Mouse (Mus musculus): ENCODE measurements around the gene Ugp2.
A peak's percentile ranks its signal among the peaks of the same experiment; 100 is the strongest.

Ugp2 gene

GRCm38 (mm10) chr11:21371122-21371806, at the start of gene Ugp2:
TSS of gene Ugp2 (minus strand) at chr11:21371201.
- DNase-seq (ENCODE audit: low spot score): peak; percentile 97

DNA sequence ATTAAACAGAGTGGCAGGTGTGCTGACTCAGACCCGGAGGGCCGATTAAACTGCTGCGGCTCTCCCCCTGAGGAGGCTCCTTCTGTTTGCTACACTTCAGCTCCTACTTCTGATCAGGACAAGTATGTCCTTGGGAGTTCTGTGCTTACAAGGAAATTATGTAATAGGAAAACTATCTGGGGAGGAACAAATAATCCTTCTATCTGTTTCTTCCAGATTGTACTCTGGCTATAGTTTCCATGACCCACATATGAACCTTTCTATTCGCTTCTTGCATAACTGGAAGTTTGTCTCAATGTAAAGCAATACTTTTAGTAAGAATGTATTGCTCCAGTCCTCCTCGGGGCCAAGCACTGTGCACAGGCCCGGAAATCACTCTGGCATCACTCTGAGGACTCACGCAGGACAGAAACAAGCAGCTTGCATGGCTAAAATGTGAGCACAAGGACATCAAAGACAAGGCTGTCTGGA, 43.9 kb upstream of the Ugp2 start:
- DNase-seq (ENCODE audit: low spot score): peak; percentile 65

DNA sequence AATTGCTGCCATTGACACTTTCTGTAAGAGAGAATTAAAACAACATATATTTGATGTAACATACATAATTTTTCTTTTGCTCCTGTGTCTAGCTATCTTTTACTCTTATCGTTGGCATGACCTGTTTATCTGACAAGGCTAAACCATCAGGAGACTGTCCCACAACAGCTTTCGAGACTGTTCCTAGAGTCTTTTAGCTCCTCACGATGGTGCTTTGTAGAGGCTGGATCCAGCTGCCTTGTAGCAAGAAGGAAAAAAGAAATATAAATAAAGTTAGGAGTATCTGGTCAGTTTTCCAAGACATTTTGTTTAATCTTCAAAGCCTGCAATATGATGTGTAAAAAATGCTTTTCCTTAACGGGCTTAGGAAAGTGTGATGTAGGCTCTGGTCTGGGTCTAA, 35.7 kb upstream of the Ugp2 start:
- DNase-seq (ENCODE audit: low spot score): no peak

- DNase-seq (ENCODE audit: low spot score): no peak
Measured at GRCm38 (mm10) chr11:21406141-21406540, 35.1 kb upstream of the Ugp2 start.

GRCm38 (mm10) chr11:21403877-21404276, 32.9 kb upstream of the Ugp2 start:
- no peak for DNase-seq (ENCODE audit: low spot score)

DNA sequence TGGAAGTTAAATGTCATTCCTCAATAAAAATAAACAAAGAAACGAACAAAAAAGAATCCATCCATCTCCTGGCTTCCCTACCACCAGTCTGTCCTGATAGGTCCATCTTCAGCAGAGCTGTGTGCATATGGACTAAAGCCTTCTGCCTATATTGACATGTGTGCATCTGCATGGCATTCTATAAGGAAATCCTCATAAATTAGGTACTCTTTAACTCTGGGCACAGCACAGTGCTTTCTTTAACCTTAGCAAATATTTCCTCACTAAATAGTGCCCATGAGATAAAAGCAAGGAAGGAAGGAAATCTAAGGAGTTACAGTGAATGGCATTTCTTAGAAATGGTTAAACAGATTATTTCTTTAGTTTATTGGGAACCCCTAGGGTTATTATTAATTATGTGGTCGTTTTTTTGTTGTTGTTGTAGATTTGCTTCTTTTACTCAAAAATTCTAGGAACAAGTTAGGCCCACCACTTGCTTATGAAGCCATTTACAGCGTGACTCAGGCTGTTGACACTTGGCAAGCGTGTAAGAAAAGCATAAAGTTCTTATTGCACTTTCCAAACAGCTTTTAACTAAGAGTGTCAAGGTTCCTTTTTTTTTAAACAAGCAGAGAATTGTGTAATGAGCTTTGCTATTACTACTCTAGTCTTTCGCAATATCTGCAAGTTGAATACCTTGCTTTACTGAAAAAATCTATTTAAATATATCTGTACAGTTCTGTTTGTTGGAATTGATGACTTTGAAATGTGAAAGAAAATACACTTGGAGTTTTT, 31.7 kb upstream of the Ugp2 start:
- DNase-seq (ENCODE audit: low spot score): peak; percentile 66

DNA sequence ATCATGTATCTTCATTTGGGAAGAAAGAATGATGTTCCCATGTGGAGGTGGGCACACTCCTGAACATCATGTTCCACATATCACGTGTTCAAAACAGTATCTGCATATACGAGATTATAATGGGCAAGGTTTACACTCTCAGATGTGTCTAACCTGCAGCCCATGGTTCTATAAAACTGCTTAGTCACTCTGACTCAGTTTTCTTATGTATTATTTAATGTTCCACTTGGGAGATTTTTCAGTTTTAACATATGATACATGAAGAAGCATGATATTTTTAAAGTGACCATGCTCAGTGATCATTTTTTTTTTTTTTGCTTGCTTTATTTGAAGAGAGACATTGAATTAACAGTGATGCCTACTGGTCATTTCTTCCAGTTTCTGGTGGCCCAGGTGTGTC, 30.2 kb upstream of the Ugp2 start:
- DNase-seq (ENCODE audit: low spot score): no peak

DNA sequence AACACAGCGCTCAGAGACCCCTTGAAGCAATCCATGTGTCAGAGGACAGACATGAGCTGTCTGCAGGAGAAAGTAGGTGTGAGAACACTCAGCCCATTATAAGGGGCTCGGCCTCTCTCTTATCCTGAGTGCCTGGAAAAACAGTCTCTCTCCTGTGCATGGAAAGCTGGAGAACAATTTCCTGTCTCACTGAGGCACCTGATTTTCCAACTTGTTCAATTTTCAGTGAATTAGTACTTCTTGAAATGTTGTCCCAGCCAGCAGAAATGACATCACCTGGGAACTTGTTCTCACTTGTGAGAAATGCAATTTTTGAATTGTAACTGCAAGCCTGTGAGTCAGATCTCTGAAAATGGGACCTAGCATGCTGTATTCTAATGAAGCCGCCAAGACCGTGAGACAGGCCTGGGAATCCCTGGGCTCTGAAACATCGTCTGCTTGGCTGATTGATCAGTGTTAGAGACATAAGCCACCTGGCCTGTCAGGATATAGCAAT, 28.2 kb upstream of the Ugp2 start:
- DNase-seq (ENCODE audit: low spot score): peak; percentile 58

DNA sequence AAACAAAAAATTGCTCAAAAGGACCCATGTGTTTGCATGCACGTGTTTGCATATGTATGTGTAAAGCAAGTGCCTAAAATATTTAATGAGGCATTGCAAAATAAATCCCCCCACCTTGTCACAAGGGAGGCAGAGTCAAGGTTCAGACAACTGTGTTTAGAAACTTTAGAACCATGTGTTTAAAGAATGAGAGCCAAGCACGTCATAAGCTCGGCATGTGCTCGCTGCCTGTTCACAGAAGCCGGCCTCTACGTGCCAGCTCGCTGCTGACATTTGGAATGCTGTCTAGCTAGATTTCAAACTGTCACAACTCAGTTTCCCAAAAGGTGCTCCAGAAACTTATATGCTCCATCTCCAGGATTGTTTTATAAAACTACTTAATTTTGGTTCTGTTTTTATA, 27.5 kb upstream of the Ugp2 start:
- DNase-seq (ENCODE audit: low spot score): peak; percentile 74

DNA sequence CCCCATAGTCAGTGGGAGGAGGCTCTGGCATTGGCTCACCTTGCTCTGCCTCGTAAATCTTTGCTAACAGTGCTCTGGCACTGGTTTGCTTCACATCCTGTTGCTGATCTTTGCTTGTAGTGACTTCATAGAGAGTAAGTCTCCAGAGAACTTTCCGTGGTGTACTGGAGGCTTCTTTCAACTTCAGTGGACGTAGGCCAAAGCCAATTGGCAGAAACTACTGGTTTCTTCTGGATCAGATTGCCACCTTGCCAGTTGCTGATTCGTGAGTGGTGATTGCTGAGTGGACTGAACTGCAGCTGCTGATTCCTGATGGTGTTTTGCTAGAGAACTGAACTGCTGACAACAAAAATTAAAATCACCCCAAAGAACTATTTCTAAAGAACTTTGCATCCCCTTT, 15.8 kb upstream of the Ugp2 start:
- no peak for DNase-seq (ENCODE audit: low spot score)

DNA sequence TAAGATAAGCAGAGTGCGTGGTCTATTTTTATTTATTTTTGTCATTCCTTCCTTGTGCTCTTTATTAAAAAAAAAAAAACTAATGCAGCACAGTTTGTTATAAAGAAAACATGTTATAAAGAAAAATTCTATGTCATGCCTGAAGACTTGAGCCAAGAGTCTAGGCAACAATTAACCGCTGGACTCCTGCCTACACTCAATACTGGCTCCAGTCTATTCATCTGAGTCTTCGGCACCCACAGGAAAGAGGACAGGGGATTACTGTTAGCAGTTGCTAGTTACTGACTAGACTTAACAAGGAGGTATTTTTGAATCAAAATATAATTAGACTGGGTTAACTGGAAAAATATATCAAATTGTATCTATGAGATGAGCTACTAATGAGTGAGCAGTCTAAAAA, 3.1 kb upstream of the Ugp2 start:
- DNase-seq (ENCODE audit: low spot score): no peak

- peak; percentile 78 for DNase-seq (ENCODE audit: low spot score)
Measured at GRCm38 (mm10) chr11:21370399-21371121, 441 bp downstream of the Ugp2 start.

DNA sequence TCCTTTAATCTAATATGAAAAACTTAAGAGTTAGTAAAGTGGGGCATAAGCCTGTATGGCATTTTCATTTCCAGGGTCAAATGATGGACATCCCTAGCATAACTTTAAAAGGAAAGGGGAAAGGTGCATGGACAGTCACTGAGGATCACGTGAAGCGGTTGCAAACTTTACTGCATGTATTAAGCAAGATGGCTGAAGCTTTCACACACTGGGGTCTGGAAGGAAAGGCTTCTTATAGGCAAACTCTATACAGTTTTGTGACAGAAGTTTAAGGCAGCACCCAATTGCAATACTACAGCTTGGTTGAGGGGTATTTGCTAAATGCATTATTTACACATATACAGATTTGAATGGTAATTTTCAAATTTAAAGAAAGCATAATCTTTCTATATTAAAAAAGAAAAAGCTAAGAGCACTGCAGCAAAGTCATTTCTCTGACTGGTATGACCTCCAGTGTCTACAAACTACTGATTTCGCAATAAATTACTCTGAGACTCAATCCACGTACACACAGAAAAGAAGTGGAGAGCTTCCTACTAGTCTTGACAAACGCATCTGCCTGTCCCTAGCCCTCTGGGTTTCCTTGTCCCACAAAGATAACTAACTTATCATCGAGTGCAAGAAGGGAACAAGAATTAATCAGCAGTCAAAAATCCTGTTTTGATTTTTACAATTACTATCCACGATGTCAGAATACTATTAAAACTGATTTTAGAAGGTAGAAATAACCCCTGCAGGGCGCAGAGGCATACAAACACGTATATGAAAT, 1.6 kb downstream of the Ugp2 start:
- peak; percentile 25 for DNase-seq (ENCODE audit: low spot score)

DNA sequence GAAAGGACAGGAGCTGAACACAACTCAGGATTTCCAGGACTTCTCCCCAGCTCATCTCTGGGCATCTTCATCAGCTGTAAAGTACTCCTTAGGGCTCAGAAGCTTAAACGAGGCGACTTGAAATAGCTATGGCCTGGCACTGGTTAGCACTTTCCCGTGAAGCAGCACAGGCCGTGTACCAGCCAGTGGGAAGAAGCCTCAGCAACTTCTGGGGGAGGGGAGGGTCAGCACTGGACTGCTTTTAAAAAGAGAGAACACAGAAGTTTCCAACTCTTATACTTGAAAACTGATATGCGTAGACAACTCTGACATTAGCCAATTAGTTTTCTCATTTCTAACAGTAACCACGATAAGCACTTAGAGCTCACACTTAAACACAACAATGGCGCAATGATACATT, 2.5 kb downstream of the Ugp2 start:
- DNase-seq (ENCODE audit: low spot score): no peak

GRCm38 (mm10) chr11:21363144-21363940, 7.7 kb downstream of the Ugp2 start:
- no peak for DNase-seq (ENCODE audit: low spot score)

DNA sequence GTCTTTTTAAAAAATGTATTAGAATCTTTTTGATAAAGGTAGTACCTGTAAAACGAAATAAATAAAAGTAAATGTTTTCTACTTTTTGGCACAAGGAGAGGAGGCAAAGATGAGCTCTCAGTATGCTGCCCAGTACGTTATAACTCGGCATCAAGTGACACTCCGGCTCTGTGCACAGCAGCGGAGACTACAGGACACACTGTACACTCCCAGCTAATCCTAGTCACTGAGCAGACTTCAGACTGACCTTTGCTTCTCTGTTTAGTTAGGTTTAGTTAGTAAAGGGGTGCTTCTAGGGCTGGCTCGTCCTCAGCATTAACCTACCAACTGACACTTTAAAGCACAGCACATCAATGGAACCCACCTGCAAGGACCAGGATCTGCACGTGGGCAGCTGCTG, 19.7 kb downstream of the Ugp2 start:
- no peak for DNase-seq (ENCODE audit: low spot score)

GRCm38 (mm10) chr11:21348890-21349289, 22.1 kb downstream of the Ugp2 start:
- DNase-seq (ENCODE audit: low spot score): no peak

DNA sequence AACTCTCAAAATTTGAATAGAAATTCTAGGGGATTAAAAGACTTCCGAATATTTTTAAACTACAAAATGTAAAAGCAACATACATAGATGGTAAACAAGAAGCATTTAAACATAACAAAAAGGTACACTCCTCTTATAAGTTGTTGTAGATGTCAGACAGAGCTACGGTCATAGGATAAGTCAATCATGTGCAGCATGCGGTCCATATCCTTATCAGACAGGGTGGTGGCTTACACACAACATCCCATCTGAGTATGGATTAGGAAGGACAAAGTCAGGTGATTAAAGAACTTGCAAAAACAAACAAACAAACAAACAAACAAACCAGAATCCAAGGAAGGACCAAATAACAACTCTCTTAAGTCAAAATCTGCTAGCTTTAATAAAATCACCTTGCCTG, 25.0 kb downstream of the Ugp2 start:
- DNase-seq (ENCODE audit: low spot score): no peak

GRCm38 (mm10) chr11:21343490-21343889, 27.5 kb downstream of the Ugp2 start:
- no peak for DNase-seq (ENCODE audit: low spot score)

- DNase-seq (ENCODE audit: low spot score): no peak
Measured at GRCm38 (mm10) chr11:21339088-21339487, 31.9 kb downstream of the Ugp2 start.

DNA sequence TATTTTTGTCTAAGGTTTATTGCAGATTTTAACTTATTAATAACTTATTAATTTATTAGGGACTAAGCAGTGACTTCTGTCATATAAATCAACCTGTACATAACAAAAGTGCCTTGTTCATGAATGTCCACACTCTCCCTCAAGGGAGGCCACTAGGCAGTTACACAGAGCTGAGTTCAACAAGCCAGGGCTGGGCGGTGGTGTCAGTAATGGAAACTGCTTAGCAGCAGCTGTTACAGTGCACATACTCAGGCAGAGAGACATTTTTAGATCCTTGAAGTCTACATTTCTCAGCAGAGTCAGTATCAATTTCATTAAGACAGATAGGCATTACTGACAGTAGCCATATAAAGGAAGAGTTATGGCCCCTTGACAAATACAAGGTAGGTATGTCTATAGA, 33.1 kb downstream of the Ugp2 start:
- DNase-seq (ENCODE audit: low spot score): no peak

All from lung, postnatal 25 days (tissue).